Mouse (Mus musculus) kidney, adult 2 months (tissue): ENCODE results near the gene Spc24. TPM values are rescaled to one million over a fixed set of nuclear protein-coding genes. Genes with fewer than 3 reads are reported as not detected.
"Not testable (repeated sequence)": the region's sequence is repeated elsewhere in the genome, so short reads cannot be mapped to it uniquely, and the experiment has no call there.

Experiments used
- DNase-seq: peaks from one replicate; pipeline ENCODE4 v3.0.0; 2021
- H3K27ac ChIP-seq: fragments of 200-500 bp; 2 replicates; pipeline ENCODE4 v1.5.1; 2012; ENCODE audit warnings: low read depth, low read length, control low read depth, inconsistent platforms; ENCODE audit not compliant: insufficient read depth
- H3K27me3 ChIP-seq: fragments of 200-500 bp; replicated peaks from 2 replicates; pipeline ENCODE4 v1.6.1; 2012; ENCODE audit warnings: mild to moderate bottlenecking, moderate library complexity, low read length, inconsistent platforms; ENCODE audit not compliant: control insufficient read depth, insufficient read depth
- H3K36me3 ChIP-seq: fragments of 200-500 bp; 2 replicates; pipeline ENCODE4 v1.6.1; 2012; ENCODE audit warnings: mild to moderate bottlenecking, moderate library complexity, low read length, inconsistent platforms; ENCODE audit not compliant: control insufficient read depth, insufficient read depth
- H3K4me1 ChIP-seq: fragments of 200-500 bp; 2 replicates; pipeline ENCODE4 v1.6.1; 2011; ENCODE audit warnings: low read length; ENCODE audit not compliant: control insufficient read depth, insufficient read depth
- H3K4me3 ChIP-seq: fragments of 200-500 bp; 2 replicates; pipeline ENCODE4 v1.5.1; 2011; ENCODE audit warnings: mild to moderate bottlenecking, low read depth, low read length, control low read depth; ENCODE audit not compliant: insufficient read depth
- CTCF ChIP-seq: fragments of 200-500 bp; conservative IDR thresholded peaks from 2 replicates; pipeline ENCODE4 v1.5.1; 2011; ENCODE audit warnings: low read depth, mild to moderate bottlenecking, control low read depth, low read length, moderate library complexity, mixed read lengths; ENCODE audit not compliant: insufficient read depth, insufficient read length
- POLR2A ChIP-seq: fragments of 200-500 bp; IDR thresholded peaks from one replicate; pipeline ENCODE4 v1.6.1; 2011; ENCODE audit warnings: low read depth, low read length, control low read depth
- WGBS: fragments of 180-500 bp; shearing (Covaris S2); methylation state at CpG from one replicate; pipeline ENCODE4 v1.1.7; 2018; 5-methylcytosine and 5-hydroxymethylcytosine counted together
- polyA plus RNA-seq: library from polyadenylated mRNA; depleted of rRNA; stranded (reverse); fragments of >200 nt; gene quantifications from 2 replicates; pipeline ENCODE4 v1.2.3, GENCODE M21; 2012

Gene Spc24
- polyA plus RNA-seq, 1 experiment = 6.0 TPM

DNA sequence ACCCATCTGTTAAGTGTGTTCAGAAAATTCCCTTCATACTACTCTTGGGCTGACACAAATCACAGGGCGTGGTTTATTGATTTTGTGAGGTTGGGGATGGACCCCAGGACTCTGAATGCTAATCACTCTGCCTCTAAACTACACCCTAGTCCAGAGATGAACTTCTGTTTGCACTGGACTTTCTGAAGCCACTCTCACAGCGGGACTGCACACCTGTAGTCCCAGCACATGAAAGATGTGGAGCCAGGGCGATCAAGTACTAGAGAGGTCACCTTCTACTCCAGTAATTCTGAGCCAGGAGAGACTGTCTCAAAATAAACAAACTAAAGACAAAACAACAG is 38.9 kb upstream of the Spc24 start:
- Histone ChIP-seq H3K27ac (0 out of 2 replicates have a peak overlapping the region, but pooled peaks have one; percentile 95), H3K4me3 (peak overlapping the region; percentile 88), H3K27me3 (no peaks in the 10 kb centered on the region), H3K4me1 (peaks cover 6% of the 10 kb centered on the region; the same call in 1 of the 2 replicates), H3K36me3 (no peaks in the 10 kb centered on the region)
- DNase-seq = no peak
- TF ChIP-seq POLR2A = no peak
- no peak for TF ChIP-seq CTCF
- WGBS = 34% methylated on average over 3 of the region's 3 CpGs

GRCm38 (mm10) chr9:21798345-21799009 is 38.4 kb upstream of the Spc24 start, which contains the start of gene Kank2:
Gene Kank2, minus strand, starts transcription at chr9:21798744.
- peak within 1 kb of the TSS; percentile 88 for H3K4me3 ChIP-seq
- TF ChIP-seq POLR2A = peak; percentile 70
- no peak for TF ChIP-seq CTCF
- peaks cover 6% of the 10 kb centered on the region; the same call in 1 of the 2 replicates for H3K4me1 ChIP-seq
- H3K27me3 ChIP-seq = no peaks in the 10 kb centered on the region
- no peaks in the 10 kb centered on the region for H3K36me3 ChIP-seq
- under 1% methylated on average over 52 of the region's 52 CpGs for WGBS
- peak; percentile 89 for DNase-seq
- H3K27ac ChIP-seq = peak within 1 kb of the TSS; percentile 95

DNA sequence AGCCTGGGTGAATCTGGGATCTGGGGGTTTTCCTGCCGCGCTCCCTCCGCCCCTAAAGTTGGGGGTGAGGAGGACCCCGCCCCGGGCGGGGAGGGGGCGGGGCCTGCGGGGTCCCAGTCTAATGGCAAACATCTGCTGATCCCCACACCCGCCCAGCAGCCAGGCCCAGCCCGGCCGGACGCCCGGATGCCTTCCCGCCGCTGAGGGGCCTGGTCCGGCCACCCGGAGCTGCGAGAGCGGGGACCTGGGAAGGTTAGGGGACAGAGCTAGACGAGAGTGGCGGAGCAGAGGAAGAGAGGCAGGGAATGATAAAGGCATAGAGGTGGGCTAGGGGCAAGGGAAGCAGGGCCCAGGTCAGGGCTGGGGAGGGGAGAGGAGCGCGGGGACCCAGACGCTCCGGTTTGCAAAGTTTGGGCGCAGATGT is 37.8 kb upstream of the Spc24 start:
- Histone ChIP-seq H3K4me3 (peak overlapping the region; percentile 88), H3K36me3 (no peaks in the 10 kb centered on the region), H3K27me3 (no peaks in the 10 kb centered on the region), H3K27ac (peak overlapping the region; percentile 95), H3K4me1 (peaks cover 6% of the 10 kb centered on the region; the same call in 1 of the 2 replicates)
- WGBS = under 1% methylated on average over 26 of the region's 26 CpGs
- DNase-seq = peak; percentile 68
- TF ChIP-seq CTCF (no peak), POLR2A (no peak)

DNA sequence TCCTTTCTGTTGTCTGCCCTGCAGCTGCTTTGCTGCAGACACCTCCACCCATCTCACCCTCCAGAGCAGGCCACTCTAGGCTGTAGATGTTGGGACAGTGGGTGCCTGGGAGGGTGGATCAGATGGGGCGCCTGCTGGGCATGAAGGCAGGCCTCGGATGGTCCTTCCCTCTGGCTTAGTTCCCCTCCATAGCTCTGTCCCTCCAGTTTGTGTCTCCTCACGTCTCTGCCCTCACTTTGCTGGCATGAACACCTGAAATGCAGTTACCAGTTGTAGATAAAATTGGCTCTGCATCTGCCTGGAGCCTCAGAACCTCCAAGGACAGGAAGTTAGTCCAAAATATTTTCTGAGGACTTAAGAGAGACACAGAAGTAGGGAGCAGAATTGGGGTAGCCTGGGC is 36.8 kb upstream of the Spc24 start:
- Histone ChIP-seq H3K4me1 (peaks cover 6% of the 10 kb centered on the region), H3K27ac (peak overlapping the region; percentile 36; the same call in 1 of the 2 replicates), H3K4me3 (peak overlapping the region; percentile 88; the same call in 1 of the 2 replicates), H3K27me3 (no peaks in the 10 kb centered on the region), H3K36me3 (no peaks in the 10 kb centered on the region)
- DNase-seq = no peak
- TF ChIP-seq POLR2A (no peak), CTCF (no peak)
- WGBS = 55% methylated on average over 3 of the region's 3 CpGs

DNA sequence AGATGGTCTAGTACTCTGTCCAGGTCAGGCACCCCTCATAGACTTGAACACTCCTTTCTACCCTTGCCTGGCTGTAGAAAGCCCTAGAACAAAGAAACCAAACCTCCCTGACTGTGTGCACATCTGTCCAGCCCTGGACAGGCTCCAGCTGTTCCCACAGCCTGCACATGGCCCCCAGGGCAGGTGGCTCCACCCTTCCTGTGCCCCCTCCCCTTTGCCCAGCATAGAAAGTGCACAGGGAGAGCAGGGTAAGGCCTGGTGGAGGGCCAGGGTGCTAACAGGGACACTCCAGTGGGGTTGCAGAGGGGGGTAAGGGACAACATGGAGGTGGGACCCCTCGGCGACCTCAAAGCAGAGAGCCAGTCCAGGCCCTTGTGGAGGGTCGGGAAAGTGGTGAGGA is 36.2 kb upstream of the Spc24 start:
- Histone ChIP-seq H3K36me3 (no peaks in the 10 kb centered on the region), H3K27me3 (no peaks in the 10 kb centered on the region), H3K27ac (peak overlapping the region; percentile 58; the same call in 1 of the 2 replicates), H3K4me1 (peaks cover 11% of the 10 kb centered on the region), H3K4me3 (no peak overlapping the region)
- TF ChIP-seq POLR2A (no peak), CTCF (no peak)
- no peak for DNase-seq
- 45% methylated on average over 3 of the region's 3 CpGs for WGBS

- no peaks in the 10 kb centered on the region for H3K27me3 ChIP-seq
- H3K4me1 ChIP-seq = peaks cover 11% of the 10 kb centered on the region
- no peak overlapping the region for H3K27ac ChIP-seq
- no peak for DNase-seq
- WGBS = 79% methylated on average over 5 of the region's 5 CpGs
- H3K4me3 ChIP-seq = no peak overlapping the region
- TF ChIP-seq CTCF (no peak), POLR2A (no peak)
- H3K36me3 ChIP-seq = no peaks in the 10 kb centered on the region
These were observed 35.5 kb upstream of the Spc24 start for GRCm38 (mm10) chr9:21795579-21795978.

- no peak overlapping the region for H3K27ac ChIP-seq
- no peaks in the 10 kb centered on the region for H3K36me3 ChIP-seq
- TF ChIP-seq POLR2A = no peak
- no peak for TF ChIP-seq CTCF
- no peak overlapping the region for H3K4me3 ChIP-seq
- 96% methylated on average over 25 of the region's 25 CpGs for WGBS
- DNase-seq = no peak
- H3K27me3 ChIP-seq = no peaks in the 10 kb centered on the region
- H3K4me1 ChIP-seq = peaks cover 11% of the 10 kb centered on the region
These were observed 34.8 kb upstream of the Spc24 start for GRCm38 (mm10) chr9:21794925-21795324.

- no peak overlapping the region for H3K4me3 ChIP-seq
- TF ChIP-seq POLR2A (no peak), CTCF (no peak)
- H3K36me3 ChIP-seq = no peaks in the 10 kb centered on the region
- DNase-seq = no peak
- WGBS = 94% methylated on average over 18 of the region's 18 CpGs
- H3K4me1 ChIP-seq = peaks cover 11% of the 10 kb centered on the region
- H3K27me3 ChIP-seq = no peaks in the 10 kb centered on the region
- H3K27ac ChIP-seq = no peak overlapping the region
These were observed 34.3 kb upstream of the Spc24 start for GRCm38 (mm10) chr9:21794344-21794834.

DNA sequence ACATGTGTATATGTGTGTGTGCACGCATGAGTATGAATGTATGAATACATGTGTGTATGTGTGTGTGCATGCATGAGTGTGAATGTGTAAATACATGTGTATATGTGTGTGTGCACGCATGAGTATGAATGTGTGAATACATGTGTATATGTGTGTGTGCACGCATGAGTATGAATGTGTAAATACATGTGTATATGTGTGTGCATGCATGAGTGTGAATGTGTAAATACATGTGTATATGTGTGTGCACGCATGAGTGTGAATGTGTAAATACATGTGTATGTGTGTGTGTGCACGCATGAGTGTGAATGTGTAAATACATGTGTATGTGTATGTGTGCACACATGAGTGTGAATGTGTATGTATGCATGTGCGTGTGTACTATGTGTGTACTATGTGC is 33.4 kb upstream of the Spc24 start:
- H3K36me3 ChIP-seq, H3K4me3 ChIP-seq, H3K4me1 ChIP-seq, DNase-seq, H3K27me3 ChIP-seq, H3K27ac ChIP-seq: not testable (repeated sequence)
- 96% methylated on average over 6 of the region's 6 CpGs for WGBS
